Mouse (Mus musculus) MEL (cell line): ENCODE results near the gene Lsm2. TPM values are rescaled to one million over a fixed set of nuclear protein-coding genes. Genes with fewer than 3 reads are reported as not detected.

Experiments used
- DNase-seq: peaks from one replicate; pipeline ENCODE4 v3.0.0; 2011; ENCODE audit warnings: low read depth, low spot score
- H3K27ac ChIP-seq: 2 replicates; pipeline ENCODE4 v1.5.1; 2012; ENCODE audit warnings: low read depth, mild to moderate bottlenecking, control low read depth, low read length, moderate library complexity; ENCODE audit not compliant: control insufficient read depth
- H3K27me3 ChIP-seq, 2 experiments: fragments of 150-350 bp in 1 of 2; sonication (generic) in 1 of 2; 2 replicates each; pipeline ENCODE4 v1.6.1; 2012; ENCODE audit warnings: low read length in 2 of 2, mild to moderate bottlenecking in 2 of 2, improper control_type of control experiment in 1 of 2, moderate library complexity in 1 of 2; ENCODE audit not compliant: insufficient read depth in 2 of 2, control insufficient read depth in 1 of 2
- H3K36me3 ChIP-seq, 2 experiments: 2 replicates each; pipeline ENCODE4 v1.6.1; 2012 to 2014; ENCODE audit warnings: low read length in 2 of 2, improper control_type of control experiment in 1 of 2, inconsistent platforms in 1 of 2, mild to moderate bottlenecking in 1 of 2; ENCODE audit not compliant: insufficient read depth in 2 of 2, control insufficient read depth in 1 of 2
- H3K4me1 ChIP-seq, 2 experiments: fragments of 150-350 bp in 1 of 2; sonication (generic) in 1 of 2; 2 replicates each; pipeline ENCODE4 v1.6.1; 2012; ENCODE audit warnings: low read length in 2 of 2, improper control_type of control experiment in 1 of 2, mild to moderate bottlenecking in 1 of 2; ENCODE audit not compliant: insufficient read depth in 2 of 2, control insufficient read depth in 1 of 2
- H3K4me3 ChIP-seq, 2 experiments: fragments of 150-350 bp in 1 of 2; sonication (generic) in 1 of 2; 2 replicates each; pipeline ENCODE4 v1.5.1; 2012; ENCODE audit warnings: low read depth in 2 of 2, low read length in 2 of 2, mild to moderate bottlenecking in 2 of 2, moderate library complexity in 2 of 2, control low read depth in 1 of 2, improper control_type of control experiment in 1 of 2; ENCODE audit not compliant: control insufficient read depth in 1 of 2, insufficient read depth in 1 of 2
- H3K79me2 ChIP-seq: 2 replicates; pipeline ENCODE4 v1.6.1; 2012; ENCODE audit warnings: mild to moderate bottlenecking, low read length, moderate library complexity; ENCODE audit not compliant: control insufficient read depth, poor library complexity, insufficient read depth
- H3K9ac ChIP-seq: 2 replicates; pipeline ENCODE4 v1.6.1; 2012; ENCODE audit warnings: low read depth, mild to moderate bottlenecking, control low read depth, low read length, moderate library complexity; ENCODE audit not compliant: control insufficient read depth, poor library complexity, severe bottlenecking
- H3K9me3 ChIP-seq: fragments of 150-350 bp; sonication (generic); replicated peaks from 2 replicates; pipeline ENCODE4 v1.6.1; 2012; ENCODE audit warnings: mild to moderate bottlenecking, low read length, improper control_type of control experiment, moderate library complexity; ENCODE audit not compliant: insufficient read depth
- BHLHE40 ChIP-seq: IDR thresholded peaks from 2 replicates; pipeline ENCODE4 v1.6.1; 2012; ENCODE audit warnings: low read depth, mild to moderate bottlenecking, inconsistent platforms, low read length, improper control_type of control experiment, borderline replicate concordance
- ETS1 ChIP-seq: IDR thresholded peaks from 2 replicates; pipeline ENCODE4 v1.6.1; 2012; ENCODE audit warnings: low read depth, mild to moderate bottlenecking, inconsistent platforms, low read length, improper control_type of control experiment, moderate library complexity
- GATA1 ChIP-seq: IDR thresholded peaks from 2 replicates; pipeline ENCODE4 v1.6.1; 2011; ENCODE audit warnings: low read depth, low read length, improper control_type of control experiment
- JUND ChIP-seq: IDR thresholded peaks from 2 replicates; pipeline ENCODE4 v1.6.1; 2011; ENCODE audit warnings: low read depth, mild to moderate bottlenecking, improper control_type of control experiment, low read length
- MAFK ChIP-seq: IDR thresholded peaks from 2 replicates; pipeline ENCODE4 v1.6.1; 2011; ENCODE audit warnings: low read depth, mild to moderate bottlenecking, low read length, improper control_type of control experiment, borderline replicate concordance
- MAZ ChIP-seq: IDR thresholded peaks from 2 replicates; pipeline ENCODE4 v1.6.1; 2012; ENCODE audit warnings: low read depth, mild to moderate bottlenecking, inconsistent platforms, low read length, improper control_type of control experiment
- MXI1 ChIP-seq: IDR thresholded peaks from 2 replicates; pipeline ENCODE4 v1.6.1; 2011; ENCODE audit warnings: mild to moderate bottlenecking, low read depth, low read length, improper control_type of control experiment
- MYB ChIP-seq: IDR thresholded peaks from 2 replicates; pipeline ENCODE4 v1.6.1; 2011; ENCODE audit warnings: mild to moderate bottlenecking, low read depth, low read length, improper control_type of control experiment
- MYC ChIP-seq: IDR thresholded peaks from 2 replicates; pipeline ENCODE4 v1.6.1; 2011; ENCODE audit warnings: low read depth, mild to moderate bottlenecking, low read length, improper control_type of control experiment, moderate library complexity
- NRF1 ChIP-seq: IDR thresholded peaks from 2 replicates; pipeline ENCODE4 v1.6.1; 2014; ENCODE audit warnings: low read depth, mild to moderate bottlenecking, inconsistent platforms, low read length, improper control_type of control experiment, moderate library complexity; ENCODE audit not compliant: poor library complexity, insufficient read depth, severe bottlenecking
- POLR2AphosphoS2 ChIP-seq: IDR thresholded peaks from 2 replicates; pipeline ENCODE4 v1.6.1; 2011; ENCODE audit warnings: low read length, improper control_type of control experiment
- POLR2AphosphoS5 ChIP-seq: IDR thresholded peaks from 2 replicates; pipeline ENCODE4 v1.6.1; 2012; ENCODE audit warnings: low read depth, borderline replicate concordance, mild to moderate bottlenecking, inconsistent platforms, low read length, moderate library complexity, mixed read lengths
- SMC3 ChIP-seq: IDR thresholded peaks from 2 replicates; pipeline ENCODE4 v1.6.1; 2011; ENCODE audit warnings: low read depth, low read length, improper control_type of control experiment
- TBP ChIP-seq: IDR thresholded peaks from 2 replicates; pipeline ENCODE4 v1.8.0; 2011; ENCODE audit warnings: low read depth, low read length, improper control_type of control experiment
- USF1 ChIP-seq: IDR thresholded peaks from 2 replicates; pipeline ENCODE4 v1.6.1; 2014; ENCODE audit warnings: low read depth, mild to moderate bottlenecking, inconsistent platforms, low read length, improper control_type of control experiment, moderate library complexity
- USF2 ChIP-seq, 2 experiments: IDR thresholded peaks; 2 replicates each; pipeline ENCODE4 v1.6.1; 2011 to 2012; ENCODE audit warnings: improper control_type of control experiment in 2 of 2, low read length in 2 of 2, borderline replicate concordance in 1 of 2, inconsistent platforms in 1 of 2, low read depth in 1 of 2, mild to moderate bottlenecking in 1 of 2; ENCODE audit not compliant: insufficient read depth in 1 of 2
- ZNF384 ChIP-seq: IDR thresholded peaks from 2 replicates; pipeline ENCODE4 v1.6.1; 2012; ENCODE audit warnings: low read depth, mild to moderate bottlenecking, inconsistent platforms, low read length, improper control_type of control experiment
- polyA plus RNA-seq, 2 experiments: library from polyadenylated mRNA; stranded (reverse) in 1 of 2; unstranded in 1 of 2; fragments of >175 nt in 1 of 2; fragments of >200 nt in 1 of 2; gene quantifications; 2 replicates each; pipeline versions ENCODE4 v1.2.1 to v1.2.4; 2012; ENCODE audit warnings: low replicate concordance in 2 of 2, low read depth in 1 of 2; ENCODE audit not compliant: insufficient read length in 2 of 2, insufficient read depth in 1 of 2, missing spikeins in 1 of 2
- total RNA-seq: library from RNA; depleted of rRNA; stranded (reverse); fragments of 300-350 nt; gene quantifications from 2 replicates; pipeline ENCODE4 v1.2.3, GENCODE M21; 2012

Gene Lsm2
- total and polyA plus RNA-seq, 3 experiments, result 57.9 to 180 TPM; not detected in 1

- Histone ChIP-seq H3K79me2 (peaks cover 1% of the 10 kb centered on the region; the same call in 1 of the 2 replicates), H3K27ac (no peak overlapping the region), H3K36me3 (peaks cover 6 to 9% of the 10 kb centered on the region in 2 experiments), H3K9me3 (no peaks in the 10 kb centered on the region), H3K4me1 (peaks cover 0 to 12% of the 10 kb centered on the region in 2 experiments; a peak in 3 of 4 replicates), H3K9ac (no peak overlapping the region), H3K4me3 (no peak overlapping the region), H3K27me3 (no peaks in the 10 kb centered on the region)
- DNase-seq, result no peak
- TF ChIP-seq POLR2AphosphoS2, result no peak
- no peak for TF ChIP-seq MYB
- TF ChIP-seq JUND, result no peak
- TF ChIP-seq GATA1, result no peak
These were observed 31.6 kb downstream of the Lsm2 start for GRCm38 (mm10) chr17:35013221-35013620.

GRCm38 (mm10) chr17:35015296-35015695 is 33.6 kb downstream of the Lsm2 start:
- H3K36me3 ChIP-seq, result peaks cover 0 to 9% of the 10 kb centered on the region in 2 experiments; a peak in 3 of 4 replicates
- H3K9me3 ChIP-seq, result no peaks in the 10 kb centered on the region
- H3K4me3 ChIP-seq, result no peak overlapping the region
- no peak overlapping the region for H3K9ac ChIP-seq
- no peak for TF ChIP-seq TBP
- TF ChIP-seq SMC3, result no peak
- no peak for TF ChIP-seq BHLHE40
- TF ChIP-seq USF2 (IDR thresholded peaks at IDR 0.05; ENCODE audit: borderline replicate concordance in 1 of 2, insufficient read depth in 1 of 2, low read depth in 1 of 2, low read length in 2 of 2), result no peak
- TF ChIP-seq MYC, result no peak
- no peak for TF ChIP-seq ETS1
- no peak for TF ChIP-seq MXI1
- no peak for TF ChIP-seq MYB
- no peak for TF ChIP-seq POLR2AphosphoS5
- TF ChIP-seq USF1, result no peak
- H3K79me2 ChIP-seq, result no peaks in the 10 kb centered on the region
- H3K27ac ChIP-seq, result no peak overlapping the region
- H3K27me3 ChIP-seq, result no peaks in the 10 kb centered on the region
- no peak for DNase-seq
- H3K4me1 ChIP-seq, result peaks cover 0 to 13% of the 10 kb centered on the region in 2 experiments; a peak in 3 of 4 replicates

GRCm38 (mm10) chr17:35016376-35016775 is 34.7 kb downstream of the Lsm2 start, which contains the start of gene Vwa7:
TSS of gene Vwa7 (plus strand) at chr17:35016579.
- peaks cover 0 to 13% of the 10 kb centered on the region in 2 experiments; a peak in 3 of 4 replicates for H3K36me3 ChIP-seq
- DNase-seq, result peak; percentile 56

More at GRCm38 (mm10) chr17:35016376-35016775, 34.7 kb downstream of the Lsm2 start, which contains the start of gene Vwa7:
- no peak for TF ChIP-seq ZNF384
- TF ChIP-seq NRF1, result no peak
- TF ChIP-seq MAFK, result no peak
- no peak for TF ChIP-seq BHLHE40
- TF ChIP-seq MAZ, result no peak
- no peak within 1 kb of the TSS for H3K27ac ChIP-seq
- 0 out of 2 replicates have a peak within 1 kb of the TSS, but pooled peaks have one; percentile 14 for H3K9ac ChIP-seq
- no peaks in the 10 kb centered on the region for H3K27me3 ChIP-seq
- H3K4me3 ChIP-seq, result no peak within 1 kb of the TSS
- H3K9me3 ChIP-seq, result no peaks in the 10 kb centered on the region
- peaks cover 0 to 23% of the 10 kb centered on the region in 2 experiments; a peak in 3 of 4 replicates for H3K4me1 ChIP-seq
- no peaks in the 10 kb centered on the region for H3K79me2 ChIP-seq
